Mouse (Mus musculus) right cerebral cortex, adult 18-20 months (tissue): ENCODE measurements around the gene Nfib.

Experiments
- DNase-seq: peaks from one replicate; pipeline ENCODE4 v3.0.0; 2022; ENCODE audit warnings: mixed read lengths

Nfib gene

GRCm38 (mm10) chr4:82686037-82686436 lies 19.5 kb downstream of the Nfib start:
- DNase-seq: no peak

- DNase-seq: peak; percentile 35
Observed at GRCm38 (mm10) chr4:82684088-82684715, 21.3 kb downstream of the Nfib start.

GRCm38 (mm10) chr4:82683583-82683982 lies 22.0 kb downstream of the Nfib start:
- no peak for DNase-seq

GRCm38 (mm10) chr4:82676104-82676503 lies 29.4 kb downstream of the Nfib start:
- DNase-seq: no peak

- DNase-seq: no peak
Observed at GRCm38 (mm10) chr4:82667271-82667872, 38.2 kb downstream of the Nfib start.

GRCm38 (mm10) chr4:82664436-82664835 lies 41.1 kb downstream of the Nfib start:
- no peak for DNase-seq

- DNase-seq: no peak
Observed at GRCm38 (mm10) chr4:82663749-82664381, 41.7 kb downstream of the Nfib start.

GRCm38 (mm10) chr4:82662626-82663025 lies 42.9 kb downstream of the Nfib start:
- DNase-seq: no peak

GRCm38 (mm10) chr4:82662222-82662621 lies 43.3 kb downstream of the Nfib start:
- no peak for DNase-seq

GRCm38 (mm10) chr4:82661215-82661614 lies 44.3 kb downstream of the Nfib start:
- DNase-seq: no peak

- DNase-seq: no peak
Observed at GRCm38 (mm10) chr4:82645679-82646078, 59.9 kb downstream of the Nfib start.

GRCm38 (mm10) chr4:82644797-82645196 lies 60.8 kb downstream of the Nfib start:
- DNase-seq: no peak

GRCm38 (mm10) chr4:82643734-82644085 lies 61.8 kb downstream of the Nfib start:
- no peak for DNase-seq

- DNase-seq: peak; percentile 19
Observed at GRCm38 (mm10) chr4:82643022-82643733, 62.4 kb downstream of the Nfib start.

- no peak for DNase-seq
Observed at GRCm38 (mm10) chr4:82641066-82641680, 64.4 kb downstream of the Nfib start.

GRCm38 (mm10) chr4:82638251-82638650 lies 67.3 kb downstream of the Nfib start:
- DNase-seq: no peak

GRCm38 (mm10) chr4:82637633-82638032 lies 67.9 kb downstream of the Nfib start:
- no peak for DNase-seq

- DNase-seq: no peak
Observed at GRCm38 (mm10) chr4:82636658-82637057, 68.9 kb downstream of the Nfib start.

GRCm38 (mm10) chr4:82635881-82636280 lies 69.7 kb downstream of the Nfib start:
- no peak for DNase-seq

GRCm38 (mm10) chr4:82635118-82635517 lies 70.4 kb downstream of the Nfib start:
- no peak for DNase-seq

GRCm38 (mm10) chr4:82634365-82634764 lies 71.2 kb downstream of the Nfib start:
- no peak for DNase-seq

GRCm38 (mm10) chr4:82624285-82625045 lies 81.1 kb downstream of the Nfib start:
- no peak for DNase-seq

- no peak for DNase-seq
Observed at GRCm38 (mm10) chr4:82623835-82624234, 81.7 kb downstream of the Nfib start.
